Mouse (Mus musculus) urinary bladder, postnatal 4 days (tissue): ENCODE measurements around the gene Dusp16.
A peak's percentile ranks its signal among the peaks of the same experiment; 100 is the strongest.
"Not testable (repeated sequence)": the region's sequence is repeated elsewhere in the genome, so short reads cannot be mapped to it uniquely, and the experiment has no call there.

Experiments
- DNase-seq, 2 experiments: peaks; one replicate each; pipeline ENCODE4 v3.0.0; 2021 to 2022; ENCODE audit warnings: low spot score in 2 of 2

Dusp16 gene

GRCm38 (mm10) chr6:134700451-134701210 is 91.8 kb downstream of the Dusp16 start:
- no peak for DNase-seq

- DNase-seq, result no peak
Measured at GRCm38 (mm10) chr6:134698243-134698642, 94.2 kb downstream of the Dusp16 start.

- no peak for DNase-seq
Measured at GRCm38 (mm10) chr6:134696554-134696953, 95.9 kb downstream of the Dusp16 start.

GRCm38 (mm10) chr6:134696146-134696545 is 96.3 kb downstream of the Dusp16 start:
- DNase-seq, result peak in 1 of 2 experiments; percentile 62

GRCm38 (mm10) chr6:134695625-134696024 is 96.8 kb downstream of the Dusp16 start:
- DNase-seq, result peak in 1 of 2 experiments; percentile 11

GRCm38 (mm10) chr6:134694988-134695387 is 97.4 kb downstream of the Dusp16 start:
- no peak for DNase-seq

GRCm38 (mm10) chr6:134694498-134694897 is 97.9 kb downstream of the Dusp16 start:
- DNase-seq, result no peak

- no peak for DNase-seq
Measured at GRCm38 (mm10) chr6:134685515-134685914, 106.9 kb downstream of the Dusp16 start.

GRCm38 (mm10) chr6:134685040-134685439 is 107.4 kb downstream of the Dusp16 start:
- DNase-seq, result no peak

GRCm38 (mm10) chr6:134684354-134684915 is 108.0 kb downstream of the Dusp16 start:
- DNase-seq, result no peak

- not testable (repeated sequence) for DNase-seq
Measured at GRCm38 (mm10) chr6:134679330-134679729, 113.1 kb downstream of the Dusp16 start.

GRCm38 (mm10) chr6:134678037-134678436 is 114.4 kb downstream of the Dusp16 start:
- no peak for DNase-seq

- DNase-seq, result no peak
Measured at GRCm38 (mm10) chr6:134677504-134677903, 114.9 kb downstream of the Dusp16 start.

GRCm38 (mm10) chr6:134673712-134674111 is 118.7 kb downstream of the Dusp16 start:
- not testable (repeated sequence) for DNase-seq

- DNase-seq, result peak in 1 of 2 experiments; percentile 61
Measured at GRCm38 (mm10) chr6:134670881-134671411, 121.5 kb downstream of the Dusp16 start.

- DNase-seq, result no peak
Measured at GRCm38 (mm10) chr6:134669179-134669865, 123.1 kb downstream of the Dusp16 start.

GRCm38 (mm10) chr6:134668519-134668918 is 123.9 kb downstream of the Dusp16 start:
- no peak for DNase-seq

GRCm38 (mm10) chr6:134665817-134666216 is 126.6 kb downstream of the Dusp16 start:
- no peak for DNase-seq
